Mouse (Mus musculus): ENCODE data around the gene Jmjd1c.

GRCm38 (mm10) chr10:67284311-67284710, 188.4 kb downstream of the Jmjd1c start:
- no peak for TF ChIP-seq CTCF (IDR thresholded peaks at IDR 0.05; ENCODE audit: extremely low read depth, insufficient read length, insufficient replicate concordance, low read depth, low read length)
- TF ChIP-seq POLR2A (IDR thresholded peaks at IDR 0.05; ENCODE audit: low read depth, low read length): no peak

Data from small intestine, adult 2 months (tissue).